Mouse (Mus musculus) gastrocnemius, adult 2 months (tissue): ENCODE measurements around the gene Ppm1h. TPM values are rescaled to one million over a fixed set of nuclear protein-coding genes. Genes with fewer than 3 reads are reported as not detected.

Experiments used
- DNase-seq: peaks from one replicate; pipeline ENCODE4 v3.0.0; 2022
- H3K27ac ChIP-seq: fragments of 200-600 bp; 2 replicates; pipeline ENCODE4 v1.8.1; 2022; ENCODE audit warnings: mild to moderate bottlenecking
- H3K4me3 ChIP-seq: fragments of 200-600 bp; 2 replicates; pipeline ENCODE4 v1.8.1; 2022; ENCODE audit warnings: mild to moderate bottlenecking, moderate library complexity
- CTCF ChIP-seq: fragments of 200-600 bp; IDR thresholded peaks from 2 replicates; pipeline ENCODE4 v1.8.1; 2022; ENCODE audit warnings: antibody characterized with exemption, mild to moderate bottlenecking, moderate library complexity
- intact Hi-C: fragments of 180-260 bp; cut with DNase I; formaldehyde crosslinking; loops from one replicate; pipeline ENCODE4 v1.15.1; 2025
- total RNA-seq, 2 experiments: library from RNA; stranded (reverse); gene quantifications; 2 replicates each; pipeline ENCODE4 v1.2.3; 2021

Gene Ppm1h
- total RNA-seq, 2 experiments from 2014 or later: 1.2 to 2.0 TPM

GRCm38 (mm10) chr10:122983579-122984530, 305.3 kb downstream of the Ppm1h start:
- intact Hi-C loops: loop anchor here (5.0 kb wide), 1 partner anchor 67 kb away; no protein-coding TSS in a partner anchor
- Histone ChIP-seq H3K27ac (peak overlapping the region; percentile 98), H3K4me3 (peak overlapping the region; percentile 97)
- TF ChIP-seq CTCF: no peak
- no peak for DNase-seq

- H3K27ac ChIP-seq: peak overlapping the region; percentile 98
- no peak for TF ChIP-seq CTCF
- peak overlapping the region; percentile 97 for H3K4me3 ChIP-seq
- intact Hi-C loops: loop anchor here (5.0 kb wide), 2 partner anchors 67 to 92 kb away; no protein-coding TSS in a partner anchor
- DNase-seq: no peak
Measured at GRCm38 (mm10) chr10:122984531-122985251, 306.1 kb downstream of the Ppm1h start.

GRCm38 (mm10) chr10:122985252-122985514, 306.6 kb downstream of the Ppm1h start:
- H3K27ac ChIP-seq: peak overlapping the region; percentile 98
- H3K4me3 ChIP-seq: peak overlapping the region; percentile 97
- intact Hi-C loops: loop anchor here (5.0 kb wide), 1 partner anchor 93 kb away; no protein-coding TSS in a partner anchor
- no peak for TF ChIP-seq CTCF
- no peak for DNase-seq

GRCm38 (mm10) chr10:122985515-122986319, 307.2 kb downstream of the Ppm1h start:
- Histone ChIP-seq H3K27ac (peak overlapping the region; percentile 98), H3K4me3 (peak overlapping the region; percentile 97)
- intact Hi-C loops: loop anchor here (1.0 to 5.0 kb wide), 2 partner anchors 93 to 178 kb away; no protein-coding TSS in a partner anchor
- peak; percentile 93 for DNase-seq
- TF ChIP-seq CTCF: no peak

GRCm38 (mm10) chr10:122986320-122987225, 308.0 kb downstream of the Ppm1h start:
- H3K27ac ChIP-seq: peak overlapping the region; percentile 98
- peak; percentile 93 for DNase-seq
- H3K4me3 ChIP-seq: peak overlapping the region; percentile 97
- TF ChIP-seq CTCF: peak; percentile 6; the same call in 1 of the 2 replicates
- intact Hi-C loops: loop anchor here (1.0 to 5.0 kb wide), 2 partner anchors 94 to 179 kb away; no protein-coding TSS in a partner anchor

- peak overlapping the region; percentile 74 for H3K27ac ChIP-seq
- DNase-seq: peak; percentile 50
- peak; percentile 70 for TF ChIP-seq CTCF
- intact Hi-C loops: loop anchor here (5.0 kb wide), 1 partner anchor 95 kb away; no protein-coding TSS in a partner anchor
- H3K4me3 ChIP-seq: peak overlapping the region; percentile 62
Measured at GRCm38 (mm10) chr10:122987671-122988128, 309.1 kb downstream of the Ppm1h start.

GRCm38 (mm10) chr10:122988372-122988771, 309.8 kb downstream of the Ppm1h start:
- Histone ChIP-seq H3K4me3 (peak overlapping the region; percentile 62), H3K27ac (peak overlapping the region; percentile 74)
- no peak for DNase-seq
- TF ChIP-seq CTCF: no peak
- intact Hi-C loops: loop anchor here (5.0 kb wide), 1 partner anchor 96 kb away; no protein-coding TSS in a partner anchor

- TF ChIP-seq CTCF: no peak
- Histone ChIP-seq H3K27ac (peak overlapping the region; percentile 83), H3K4me3 (peak overlapping the region; percentile 58)
- no peak for DNase-seq
- intact Hi-C loops: loop anchor here (5.0 kb wide), 1 partner anchor 98 kb away; no protein-coding TSS in a partner anchor
Measured at GRCm38 (mm10) chr10:122989916-122990315, 311.4 kb downstream of the Ppm1h start.

GRCm38 (mm10) chr10:122990606-122991005, 312.0 kb downstream of the Ppm1h start:
- intact Hi-C loops: no loop called here
- peak; percentile 21; the same call in 1 of the 2 replicates for TF ChIP-seq CTCF
- Histone ChIP-seq H3K27ac (peak overlapping the region; percentile 83), H3K4me3 (peak overlapping the region; percentile 58)
- no peak for DNase-seq

GRCm38 (mm10) chr10:122991053-122991452, 312.5 kb downstream of the Ppm1h start:
- no peak for TF ChIP-seq CTCF
- peak; percentile 36 for DNase-seq
- intact Hi-C loops: no loop called here
- peak overlapping the region; percentile 83 for H3K27ac ChIP-seq
- H3K4me3 ChIP-seq: peak overlapping the region; percentile 58

- intact Hi-C loops: no loop called here
- H3K4me3 ChIP-seq: no peak overlapping the region
Measured at GRCm38 (mm10) chr10:122991648-122992047, 313.1 kb downstream of the Ppm1h start.

More at GRCm38 (mm10) chr10:122991648-122992047, 313.1 kb downstream of the Ppm1h start:
- no peak for DNase-seq
- peak overlapping the region; percentile 83 for H3K27ac ChIP-seq
- TF ChIP-seq CTCF: no peak
